Mouse (Mus musculus): ENCODE measurements around the gene Gm2075. TPM values are rescaled to one million over a fixed set of nuclear protein-coding genes. Genes with fewer than 3 reads are reported as not detected.

Gm2075 gene
- polyA plus RNA-seq, 1 experiment from 2014 or later: not detected

Other genes starting within 250 kb of the Gm2075 start
- not detected in 2 replicates for gene Gm21319, start 236.1 kb upstream of the Gm2075 start, polyA plus RNA-seq (2014; fragmentation: Nextera tagmentation; extraction: Ambion mirVana)
- gene Gm21936, start 216.3 kb upstream of the Gm2075 start, polyA plus RNA-seq (2014; fragmentation: Nextera tagmentation; extraction: Ambion mirVana): not detected in 2 replicates
- not detected in 2 replicates for gene BB287469, start 195.3 kb upstream of the Gm2075 start, polyA plus RNA-seq (2014; fragmentation: Nextera tagmentation; extraction: Ambion mirVana)
- gene Gm2001, start 169.5 kb upstream of the Gm2075 start, polyA plus RNA-seq (2014; fragmentation: Nextera tagmentation; extraction: Ambion mirVana): not detected in 2 replicates
- gene Gm2016, start 137.8 kb upstream of the Gm2075 start, polyA plus RNA-seq (2014; fragmentation: Nextera tagmentation; extraction: Ambion mirVana): not detected in 2 replicates
- gene Gm2022, start 116.5 kb upstream of the Gm2075 start, polyA plus RNA-seq (2014; fragmentation: Nextera tagmentation; extraction: Ambion mirVana): not detected in 2 replicates
- not detected in 2 replicates for gene Gm2035, start 92.0 kb upstream of the Gm2075 start, polyA plus RNA-seq (2014; fragmentation: Nextera tagmentation; extraction: Ambion mirVana)
- not detected in 2 replicates for gene Gm2042, start 57.8 kb upstream of the Gm2075 start, polyA plus RNA-seq (2014; fragmentation: Nextera tagmentation; extraction: Ambion mirVana)
- not detected in 2 replicates for gene Gm6803, start 6.9 kb downstream of the Gm2075 start, polyA plus RNA-seq (2014; fragmentation: Nextera tagmentation; extraction: Ambion mirVana)
- not detected in 2 replicates for gene Gm2056, start 15.2 kb downstream of the Gm2075 start, polyA plus RNA-seq (2014; fragmentation: Nextera tagmentation; extraction: Ambion mirVana)
- gene Gm16368, start 71.8 kb downstream of the Gm2075 start, polyA plus RNA-seq (2014; fragmentation: Nextera tagmentation; extraction: Ambion mirVana): not detected in 2 replicates
- gene Gm10436, start 170.3 kb downstream of the Gm2075 start, polyA plus RNA-seq (2014; fragmentation: Nextera tagmentation; extraction: Ambion mirVana): not detected in 2 replicates
- gene Gm8332, start 238.3 kb downstream of the Gm2075 start, polyA plus RNA-seq (2014; fragmentation: Nextera tagmentation; extraction: Ambion mirVana): not detected in 2 replicates